Comparison of ENCODE assay signal across 25 mouse cellular contexts in genomic region chr15:61009509-61009908, GRCm38 (mm10).
"Had no signal": no experiment of that assay in that cellular context is flagged by ENCODE, and none has a peak within 500 bp of the region (broad histone marks: within the 10 kb centered on the region; RNA-seq: fewer than 3 reads in every experiment).

No protein-coding gene starts in this region.

- H3K4me3 ChIP-seq: heart, adult 2 months; heart, embryonic 13.5 days; heart, embryonic 15.5 days; hindbrain, embryonic 13.5 days; hindbrain, embryonic 15.5 days; kidney, embryonic 15.5 days; limb, embryonic 13.5 days; limb, embryonic 15.5 days had no signal

- ATAC-seq: hindbrain, postnatal 0 days; intestine, embryonic 16.5 days had no signal

- H3K4me2 ChIP-seq: heart, embryonic 11.5 days; heart, embryonic 13.5 days; heart, embryonic 15.5 days; hindbrain, embryonic 13.5 days; hindbrain, embryonic 15.5 days; kidney, embryonic 15.5 days; limb, embryonic 13.5 days; limb, embryonic 15.5 days had no signal

- H3K9ac ChIP-seq: heart, embryonic 13.5 days; heart, embryonic 15.5 days; hindbrain, embryonic 13.5 days; hindbrain, embryonic 15.5 days; kidney, embryonic 15.5 days; limb, embryonic 13.5 days; limb, embryonic 15.5 days had no signal

- H3K9me3 ChIP-seq: heart, embryonic 13.5 days; heart, embryonic 15.5 days; hindbrain, embryonic 13.5 days; hindbrain, embryonic 15.5 days; kidney, embryonic 15.5 days; limb, embryonic 13.5 days; limb, embryonic 15.5 days had no signal

- H3K4me1 ChIP-seq: heart, embryonic 13.5 days; heart, embryonic 15.5 days; kidney, embryonic 15.5 days; limb, embryonic 13.5 days; limb, embryonic 15.5 days had no signal

- DNase-seq: gastrocnemius, postnatal 14 days; gastrocnemius, postnatal 36 days; heart, adult 11 months; heart, adult 2 months; heart, postnatal 14 days; heart, postnatal 36 days; kidney, adult 11 months; kidney, adult 2 months; kidney, adult 9 months; kidney, postnatal 14 days; kidney, postnatal 36 days; layer of hippocampus, adult 9-11 months; layer of hippocampus, postnatal 36 days; left cerebral cortex, postnatal 4 days had no signal

- H3K27me3 ChIP-seq: heart, embryonic 13.5 days; heart, embryonic 15.5 days; hindbrain, embryonic 13.5 days; hindbrain, embryonic 15.5 days; kidney, embryonic 15.5 days; limb, embryonic 13.5 days; limb, embryonic 15.5 days had no signal

- H3K27ac ChIP-seq: heart, embryonic 13.5 days; heart, embryonic 15.5 days; hindbrain, embryonic 13.5 days; hindbrain, embryonic 15.5 days; hindbrain, postnatal 0 days; kidney, embryonic 15.5 days; kidney, postnatal 0 days; limb, embryonic 13.5 days; limb, embryonic 15.5 days had no signal

- H3K36me3 ChIP-seq: heart, embryonic 13.5 days; heart, embryonic 15.5 days; hindbrain, embryonic 13.5 days; hindbrain, embryonic 15.5 days; kidney, embryonic 15.5 days; limb, embryonic 13.5 days; limb, embryonic 15.5 days had no signal
